Mouse (Mus musculus) liver, adult 2 months (tissue): Measurements from ENCODE around the gene Prelid1. TPM values are rescaled to one million over a fixed set of nuclear protein-coding genes. Genes with fewer than 3 reads are reported as not detected.

ENCODE experiments used
- DNase-seq: peaks from one replicate; pipeline ENCODE4 v3.0.0-alpha.2; 2011; ENCODE audit warnings: low read depth, low spot score; ENCODE audit errors: extremely low read depth
- H3K27ac ChIP-seq: fragments of 200-500 bp; replicated peaks from 2 replicates; pipeline ENCODE4 v1.5.1; 2012; ENCODE audit warnings: low read depth, mild to moderate bottlenecking, control low read depth, inconsistent platforms, low read length; ENCODE audit not compliant: insufficient read depth
- H3K27me3 ChIP-seq: fragments of 200-500 bp; 2 replicates; pipeline ENCODE4 v1.6.1; 2012; ENCODE audit warnings: mild to moderate bottlenecking, moderate library complexity, low read length, inconsistent platforms; ENCODE audit not compliant: control insufficient read depth, insufficient read depth
- H3K36me3 ChIP-seq: fragments of 200-500 bp; 2 replicates; pipeline ENCODE4 v1.6.1; 2012; ENCODE audit warnings: low read length, inconsistent platforms; ENCODE audit not compliant: control insufficient read depth, insufficient read depth
- H3K4me1 ChIP-seq: fragments of 200-500 bp; 2 replicates; pipeline ENCODE4 v1.6.1; 2011; ENCODE audit warnings: low read length; ENCODE audit not compliant: control insufficient read depth, insufficient read depth
- H3K4me3 ChIP-seq: fragments of 200-500 bp; 2 replicates; pipeline ENCODE4 v1.5.1; 2011; ENCODE audit warnings: low read depth, mild to moderate bottlenecking, control low read depth, low read length, moderate library complexity; ENCODE audit not compliant: insufficient read depth
- H3K79me2 ChIP-seq: fragments of 200-500 bp; 2 replicates; pipeline ENCODE4 v1.6.1; 2012; ENCODE audit warnings: inconsistent platforms, mild to moderate bottlenecking, low read length, moderate library complexity; ENCODE audit not compliant: control insufficient read depth, insufficient read depth
- H3K9ac ChIP-seq: fragments of 200-500 bp; 2 replicates; pipeline ENCODE4 v1.6.1; 2012; ENCODE audit warnings: low read depth, mild to moderate bottlenecking, control low read depth, inconsistent platforms, low read length
- CTCF ChIP-seq: fragments of 200-500 bp; IDR thresholded peaks from 2 replicates; pipeline ENCODE4 v1.5.1; 2011; ENCODE audit warnings: low read depth, low read length, control low read depth
- POLR2A ChIP-seq: fragments of 200-500 bp; IDR thresholded peaks from 2 replicates; pipeline ENCODE4 v1.6.1; 2011; ENCODE audit warnings: low read length, control low read depth; ENCODE audit not compliant: insufficient read depth; ENCODE audit errors: extremely low read depth
- WGBS: fragments of 180-500 bp; shearing (Covaris S2); methylation state at CpG from one replicate; pipeline ENCODE4 v1.1.7; 2018; 5-methylcytosine and 5-hydroxymethylcytosine counted together
- polyA plus RNA-seq: library from polyadenylated mRNA; depleted of rRNA; stranded (reverse); fragments of >200 nt; gene quantifications from 2 replicates; pipeline ENCODE4 v1.2.3, GENCODE M21; 2012
- total RNA-seq: library from RNA; depleted of rRNA; stranded (reverse); fragments of >200 nt; gene quantifications from 2 replicates; pipeline ENCODE4 v1.2.3, GENCODE M21; 2014

Prelid1 gene
- total and polyA plus RNA-seq, 2 experiments: 96.3 to 383 TPM

DNA sequence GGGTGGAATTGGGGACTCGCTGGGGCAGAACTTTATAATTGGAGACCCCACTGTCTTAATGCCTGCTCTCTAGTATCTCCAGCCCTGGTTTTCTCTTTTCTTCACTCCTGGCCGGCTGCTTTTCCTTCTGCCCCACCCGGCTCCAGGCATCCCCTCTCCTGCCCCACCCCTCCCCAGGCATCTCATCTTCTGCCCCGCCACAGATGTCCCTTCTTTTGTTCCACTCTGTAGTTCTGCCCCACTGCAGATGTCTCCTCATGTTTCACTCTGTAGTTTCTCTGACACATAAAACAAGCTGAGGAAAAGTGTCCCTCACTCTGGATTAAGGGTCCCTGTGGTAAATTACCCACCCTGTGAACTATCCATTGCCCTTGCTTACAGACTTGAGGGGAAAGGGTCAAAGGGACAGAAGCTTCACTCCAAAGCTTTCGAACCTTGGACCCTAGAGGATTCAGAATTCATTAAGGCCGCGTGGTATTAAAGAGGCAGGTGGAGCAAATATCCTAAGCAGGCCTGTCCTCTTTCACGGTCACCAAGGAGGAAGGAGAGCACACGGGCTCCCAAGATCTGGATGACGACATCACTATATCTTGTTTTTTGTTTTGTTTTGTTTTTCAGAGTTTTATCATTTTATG, 17.2 kb downstream of the Prelid1 start:
- DNase-seq: no peak
- H3K79me2 ChIP-seq: no peaks in the 10 kb centered on the region
- TF ChIP-seq CTCF: no peak
- TF ChIP-seq POLR2A: no peak
- WGBS: 70% methylated on average over 8 of the region's 10 CpGs
- no peak overlapping the region for H3K4me3 ChIP-seq
- H3K9ac ChIP-seq: no peak overlapping the region
- no peaks in the 10 kb centered on the region for H3K4me1 ChIP-seq
- H3K27me3 ChIP-seq: no peaks in the 10 kb centered on the region
- H3K27ac ChIP-seq: no peak overlapping the region
- H3K36me3 ChIP-seq: no peaks in the 10 kb centered on the region

DNA sequence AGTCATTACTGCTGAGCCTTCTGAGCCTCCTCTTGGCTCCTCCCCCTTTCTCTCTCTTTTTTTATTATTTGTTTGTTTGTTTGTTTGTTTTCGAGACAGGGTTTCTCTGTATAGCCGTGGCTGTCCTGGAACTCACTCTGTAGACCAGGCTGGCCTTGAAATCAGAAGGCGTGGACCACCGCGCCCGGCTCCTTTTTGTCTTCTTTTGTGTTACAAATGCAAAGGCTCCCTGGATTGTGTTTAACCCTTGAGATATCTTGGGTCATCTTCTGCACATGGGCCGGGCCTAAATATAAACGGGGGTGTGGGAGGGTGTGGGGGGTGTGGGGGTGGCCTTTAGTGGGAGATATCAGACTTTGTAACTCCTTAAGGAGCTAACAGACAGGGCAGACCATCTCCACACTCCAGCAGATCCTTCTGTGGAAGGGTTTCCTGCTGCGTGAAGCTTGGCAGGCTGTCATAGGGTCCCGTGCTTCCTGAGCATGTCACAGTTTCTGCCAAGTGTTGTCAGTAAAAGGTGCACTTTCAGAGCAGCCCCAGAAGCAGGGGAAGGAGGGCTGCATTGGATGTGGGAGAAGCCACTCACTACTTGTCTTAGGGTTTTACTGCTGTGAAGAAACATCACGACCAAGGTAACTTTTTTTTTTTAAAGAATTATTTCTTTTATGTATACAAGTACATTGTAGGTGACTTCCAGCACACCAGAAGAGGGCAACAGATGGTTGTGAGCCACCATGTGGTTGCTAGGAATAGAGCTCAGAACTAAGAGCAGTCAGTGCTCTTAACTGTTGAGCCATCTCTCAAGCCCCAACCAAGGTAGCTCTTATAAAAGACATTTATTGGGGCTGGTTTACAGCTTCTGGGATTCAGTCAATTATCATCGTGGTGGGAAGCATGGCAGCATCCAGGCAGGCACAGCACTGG, 18.1 kb downstream of the Prelid1 start:
- Histone ChIP-seq H3K36me3 (no peaks in the 10 kb centered on the region), H3K27me3 (no peaks in the 10 kb centered on the region), H3K4me3 (no peak overlapping the region), H3K4me1 (no peaks in the 10 kb centered on the region), H3K79me2 (no peaks in the 10 kb centered on the region), H3K27ac (no peak overlapping the region), H3K9ac (no peak overlapping the region)
- no peak for DNase-seq
- 73% methylated on average over 12 of the region's 12 CpGs for WGBS
- TF ChIP-seq POLR2A: no peak
- no peak for TF ChIP-seq CTCF

DNA sequence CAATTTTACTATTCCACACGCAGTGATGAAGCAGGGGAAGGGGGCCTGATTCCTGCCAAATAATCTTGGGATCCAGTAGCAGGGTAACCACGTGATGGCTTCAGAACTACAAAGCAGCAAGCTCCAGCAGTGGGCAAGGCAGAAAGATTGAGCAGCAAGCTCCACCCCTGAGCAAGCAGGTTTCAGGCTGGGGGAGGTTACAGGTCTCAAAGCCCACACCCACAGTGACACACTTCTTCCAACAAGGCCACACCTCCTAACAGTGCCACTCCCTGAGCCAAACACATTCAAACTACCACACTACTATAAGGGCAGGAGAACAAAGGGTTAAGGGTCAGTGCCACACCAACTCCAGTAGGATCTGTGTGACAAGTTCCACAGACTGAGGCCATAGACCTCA, 19.0 kb downstream of the Prelid1 start:
- H3K79me2 ChIP-seq: no peaks in the 10 kb centered on the region
- WGBS: 40% methylated on average over 2 of the region's 2 CpGs
- H3K27ac ChIP-seq: no peak overlapping the region
- TF ChIP-seq CTCF (no peak), POLR2A (no peak)
- no peaks in the 10 kb centered on the region for H3K36me3 ChIP-seq
- no peak overlapping the region for H3K4me3 ChIP-seq
- H3K9ac ChIP-seq: no peak overlapping the region
- no peak for DNase-seq
- H3K27me3 ChIP-seq: no peaks in the 10 kb centered on the region
- H3K4me1 ChIP-seq: no peaks in the 10 kb centered on the region

DNA sequence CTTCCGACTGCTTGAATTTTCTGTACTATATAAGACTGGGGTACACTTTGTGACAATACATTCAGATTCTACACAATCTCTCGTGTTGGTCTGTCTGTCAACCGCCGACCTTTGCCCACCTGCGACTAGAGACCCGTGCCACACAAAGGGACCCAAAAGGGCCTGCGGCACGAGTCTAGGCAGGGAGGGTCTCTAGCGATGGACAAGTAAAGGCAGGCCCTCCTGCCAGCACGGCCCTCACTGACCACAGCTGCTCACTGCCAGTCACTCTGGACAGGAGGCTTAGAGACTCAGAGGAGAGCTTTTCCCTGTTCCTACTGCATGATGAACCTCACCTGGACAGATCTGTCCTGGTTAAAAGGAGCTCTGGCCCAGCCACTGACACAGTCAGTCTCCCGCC, 22.2 kb downstream of the Prelid1 start:
- H3K9ac ChIP-seq: no peak overlapping the region
- H3K4me1 ChIP-seq: no peaks in the 10 kb centered on the region
- TF ChIP-seq POLR2A (no peak), CTCF (no peak)
- H3K4me3 ChIP-seq: no peak overlapping the region
- 32% methylated on average over 11 of the region's 11 CpGs for WGBS
- H3K79me2 ChIP-seq: no peaks in the 10 kb centered on the region
- H3K27me3 ChIP-seq: no peaks in the 10 kb centered on the region
- H3K36me3 ChIP-seq: peaks cover 21% of the 10 kb centered on the region
- no peak overlapping the region for H3K27ac ChIP-seq
- no peak for DNase-seq

DNA sequence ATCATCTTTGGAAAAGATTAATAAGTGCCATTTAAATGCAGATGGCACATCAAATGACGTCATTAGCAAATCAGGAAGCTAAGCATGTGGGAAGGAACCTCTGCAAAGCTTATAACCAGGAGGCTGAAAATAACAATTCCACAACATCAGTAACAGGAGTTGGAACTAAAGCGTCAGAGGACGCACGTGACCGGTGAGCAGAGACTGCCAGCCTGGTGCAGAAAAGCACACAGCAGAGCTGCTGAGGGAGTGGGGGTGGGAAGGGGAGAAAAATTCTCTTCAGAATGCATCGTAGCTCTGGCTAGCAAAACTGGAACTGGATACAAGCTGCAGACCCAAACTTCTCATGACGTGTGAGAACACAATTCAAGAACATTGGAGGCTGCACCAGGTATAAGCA, 24.0 kb downstream of the Prelid1 start:
- TF ChIP-seq CTCF (no peak), POLR2A (no peak)

DNA sequence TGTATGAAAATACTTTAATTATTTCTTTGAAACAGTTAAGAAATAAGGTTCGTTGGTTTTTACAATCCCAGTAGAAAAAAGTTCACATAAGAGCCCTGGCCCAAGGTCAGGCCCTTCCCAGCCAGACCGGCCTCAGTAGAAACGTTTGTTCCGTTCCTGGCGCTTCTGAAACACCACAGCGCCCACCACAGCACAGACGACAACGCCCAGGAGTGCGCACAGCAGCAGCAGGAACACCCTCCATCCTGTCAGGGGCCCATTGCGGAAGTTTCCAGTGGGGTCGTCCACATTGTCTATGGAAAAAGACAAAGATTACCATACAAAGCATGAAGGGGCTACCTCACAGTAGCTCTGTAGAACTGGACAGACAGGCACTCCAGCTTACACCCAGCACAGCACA, 26.4 kb downstream of the Prelid1 start:
- Histone ChIP-seq H3K27me3 (no peaks in the 10 kb centered on the region), H3K4me3 (no peak overlapping the region), H3K4me1 (no peaks in the 10 kb centered on the region), H3K36me3 (peaks cover 43% of the 10 kb centered on the region), H3K27ac (no peak overlapping the region), H3K9ac (no peak overlapping the region), H3K79me2 (no peaks in the 10 kb centered on the region)
- TF ChIP-seq POLR2A (no peak), CTCF (no peak)
- no peak for DNase-seq
- WGBS: 85% methylated on average over 11 of the region's 11 CpGs

More for the DNA sequence above, 24.0 kb downstream of the Prelid1 start:
- Histone ChIP-seq H3K4me1 (no peaks in the 10 kb centered on the region), H3K9ac (no peak overlapping the region), H3K27ac (no peak overlapping the region), H3K36me3 (peaks cover 30% of the 10 kb centered on the region), H3K79me2 (no peaks in the 10 kb centered on the region), H3K4me3 (no peak overlapping the region), H3K27me3 (no peaks in the 10 kb centered on the region)
- 87% methylated on average over 7 of the region's 7 CpGs for WGBS
- DNase-seq: no peak
